Mouse (Mus musculus): ENCODE results near the gene Gm10300. TPM values are rescaled to one million over a fixed set of nuclear protein-coding genes. Genes with fewer than 3 reads are reported as not detected.

Gene Gm10300
- total RNA-seq (2021), result under 1 TPM; 0.15 to 0.55 TPM
- long read RNA-seq, experiment 1, partial matches to known transcripts, result 0 of 1 reads
- long read RNA-seq, experiment 1, other reads (novel, unspliced or antisense), result 0 of 1 reads
- long read RNA-seq, experiment 2, partial matches to known transcripts, result 0 of 1 reads
- long read RNA-seq, experiment 2, other reads (novel, unspliced or antisense), result 0 of 1 reads

DNA sequence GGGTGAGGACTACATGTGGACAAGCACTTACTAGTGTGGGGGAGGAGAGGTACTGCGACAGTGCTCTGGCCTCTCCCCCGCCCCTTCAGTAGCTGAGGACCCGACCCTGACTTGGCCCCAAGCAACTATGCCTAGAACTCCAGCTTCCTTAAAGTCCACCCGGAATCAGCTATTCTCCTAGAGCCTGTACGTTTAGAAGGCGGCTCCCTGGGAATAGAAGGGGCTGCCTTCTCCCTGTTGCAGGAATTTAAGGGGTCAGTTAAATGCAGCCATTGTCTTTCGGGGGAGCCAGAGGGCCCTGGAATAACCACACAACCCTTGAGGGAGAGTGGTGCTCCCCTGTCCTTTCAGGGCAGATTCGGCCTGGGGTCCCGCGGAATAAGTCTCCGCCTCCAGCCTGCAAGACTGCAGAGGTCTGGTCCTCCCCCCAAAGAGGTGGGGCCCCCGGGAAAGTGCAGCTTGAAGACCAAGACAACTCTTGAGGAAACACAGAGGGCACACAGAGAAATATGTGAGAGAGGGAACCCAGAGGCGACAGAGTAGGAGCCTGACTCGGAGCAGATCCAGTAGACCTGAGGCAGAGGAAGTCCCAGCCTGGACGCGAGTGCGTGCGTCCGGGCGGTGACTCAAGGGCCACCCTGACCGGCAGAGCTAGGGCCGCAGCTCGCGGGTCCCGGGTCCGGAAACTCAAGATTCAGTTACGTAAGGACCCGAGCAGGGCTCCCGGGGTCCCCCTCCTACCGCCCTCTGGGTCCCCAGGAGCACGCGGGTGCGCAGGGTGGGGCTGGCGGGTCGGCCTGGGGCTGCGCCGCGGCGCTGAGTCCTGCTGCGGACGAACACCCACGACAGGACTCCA lies at the start of gene Gm10300:
Gm10300 (plus strand) TSS at position 621 of the 856 bp plus-strand sequence.
- peak; percentile 72 for DNase-seq

DNA sequence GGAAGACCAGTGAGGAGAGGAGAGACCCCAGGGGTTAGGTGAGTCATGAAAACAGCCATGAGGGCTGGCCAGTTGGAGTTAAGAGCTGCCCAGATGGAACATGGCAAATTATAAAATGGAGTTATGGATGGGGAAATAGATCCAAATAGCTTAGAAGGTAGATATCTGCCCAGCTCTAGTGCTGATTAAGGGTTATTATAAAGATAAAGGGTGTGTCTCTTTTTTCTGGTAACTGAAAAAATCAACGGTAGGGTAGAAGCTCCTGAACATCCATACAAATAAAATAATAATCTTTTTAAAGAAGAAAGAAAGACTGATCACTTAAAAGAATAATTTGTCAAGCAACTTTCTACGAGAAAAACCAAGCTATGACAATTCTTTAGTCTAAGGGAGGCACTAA lies 49.2 kb upstream of the Gm10300 start:
- DNase-seq, result no peak

DNA sequence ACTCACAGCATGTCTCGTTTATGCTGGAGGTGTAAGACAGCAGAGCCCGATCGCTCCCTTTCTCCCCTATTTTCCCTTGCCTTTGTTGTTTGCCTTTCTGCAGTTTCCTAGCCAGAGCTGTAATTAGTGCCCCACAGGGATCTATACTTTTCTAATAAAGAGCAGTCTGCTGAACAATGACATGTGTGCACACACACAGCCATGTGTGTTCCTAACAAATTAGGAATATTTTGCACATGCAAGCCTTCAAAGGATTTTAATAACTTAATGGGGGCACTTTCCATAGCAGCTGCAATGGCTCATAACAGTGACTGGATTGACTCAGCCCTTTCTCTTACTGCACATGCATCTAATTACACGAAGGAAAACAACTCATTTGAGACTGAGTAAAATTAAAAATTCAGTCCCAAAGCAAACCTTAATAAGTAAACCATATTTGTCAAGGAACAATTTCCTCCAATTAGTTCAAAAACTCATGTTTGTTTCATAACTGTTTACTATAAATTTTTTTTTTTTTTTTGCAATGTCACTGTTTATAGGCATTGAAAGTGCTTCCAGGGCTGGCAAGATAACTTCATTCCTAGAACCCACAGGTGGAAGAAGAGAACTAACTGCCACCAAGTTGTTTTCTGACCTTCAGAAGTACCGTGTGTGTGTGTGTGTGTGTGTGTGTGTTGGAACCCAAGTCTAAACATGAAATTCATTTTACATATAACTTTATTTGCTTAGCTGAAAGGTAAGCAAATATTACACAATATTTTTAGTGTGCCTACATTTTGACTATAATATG lies 48.6 kb upstream of the Gm10300 start:
- no peak for DNase-seq

DNA sequence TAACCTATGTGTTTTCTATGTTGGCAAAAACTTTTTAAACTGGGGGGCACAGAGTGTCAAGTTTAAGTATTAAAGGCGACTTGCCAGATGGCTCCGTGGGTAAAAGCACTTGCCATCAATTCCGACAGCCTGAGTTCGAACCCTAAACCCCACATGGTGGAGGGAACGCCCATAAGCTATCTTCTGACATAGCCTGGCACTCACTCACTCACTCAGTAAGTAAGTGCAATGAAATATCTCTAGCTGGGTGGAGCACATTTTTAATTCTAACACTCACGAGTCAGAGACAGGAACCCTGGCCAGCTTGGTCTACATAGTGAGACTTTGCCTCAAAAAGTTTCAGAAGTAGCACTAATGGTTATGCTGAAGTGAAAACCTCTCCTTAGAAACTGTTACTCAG lies 47.3 kb upstream of the Gm10300 start:
- no peak for DNase-seq

DNA sequence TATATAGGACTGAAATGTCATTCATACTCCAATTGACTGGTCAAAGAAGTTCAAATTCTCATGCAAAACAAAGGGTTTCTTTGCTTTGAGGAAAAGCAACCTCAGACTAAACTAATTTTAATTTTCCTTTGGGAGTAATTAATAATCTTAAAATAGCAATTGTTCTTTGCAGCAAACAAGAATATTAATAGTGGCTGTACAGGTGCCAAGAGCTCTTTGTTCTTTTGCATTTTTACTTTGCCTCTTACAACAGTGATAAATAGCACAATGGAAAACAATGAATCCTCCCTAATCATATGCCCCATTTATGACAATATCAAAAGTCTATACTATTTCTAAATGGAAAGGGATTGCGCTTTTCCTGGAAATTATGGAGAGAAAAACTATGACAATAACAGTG lies 46.7 kb upstream of the Gm10300 start:
- DNase-seq, result no peak

DNA sequence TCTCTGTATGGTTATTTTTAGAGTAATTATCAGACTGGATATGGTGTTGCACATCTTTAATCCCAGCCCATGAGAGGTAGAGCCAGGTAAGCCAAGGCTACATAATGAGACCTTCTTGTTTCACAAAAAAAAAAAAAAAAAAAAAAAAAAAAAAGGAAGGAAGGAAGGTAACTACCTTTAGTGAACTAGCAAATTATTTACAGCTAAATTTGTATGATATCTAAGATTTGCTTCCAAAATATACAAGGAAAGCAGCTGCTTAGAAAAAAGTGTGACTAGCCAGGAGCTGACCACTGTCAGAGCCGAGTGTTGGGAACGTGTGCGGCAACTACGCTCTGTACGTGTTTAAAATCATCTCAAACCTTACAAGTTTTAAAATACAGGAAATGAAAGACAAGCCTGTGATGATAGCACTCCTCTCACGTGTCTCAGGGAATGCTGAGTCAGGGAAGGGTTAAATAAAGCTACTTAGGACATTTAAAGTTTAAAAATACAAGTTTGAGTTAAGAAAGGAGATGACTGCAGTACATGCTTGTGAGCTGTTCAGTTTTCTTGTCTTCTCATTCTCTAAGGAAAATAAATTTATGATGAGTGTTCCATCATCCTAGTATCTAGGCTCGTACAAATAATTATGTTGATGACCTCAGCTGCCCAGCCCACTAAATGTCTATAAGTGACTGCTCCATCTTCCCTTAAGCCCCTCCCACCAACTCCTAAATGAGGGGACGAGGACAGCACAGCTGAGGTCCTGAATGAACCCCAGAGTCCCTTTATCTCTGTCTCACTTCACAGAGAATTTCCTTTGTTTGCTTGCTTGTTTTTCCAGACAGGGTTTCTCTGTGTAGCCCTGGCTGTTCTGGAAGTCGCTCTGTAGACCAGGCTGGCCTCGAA lies 44.4 kb upstream of the Gm10300 start:
- DNase-seq, result no peak

DNA sequence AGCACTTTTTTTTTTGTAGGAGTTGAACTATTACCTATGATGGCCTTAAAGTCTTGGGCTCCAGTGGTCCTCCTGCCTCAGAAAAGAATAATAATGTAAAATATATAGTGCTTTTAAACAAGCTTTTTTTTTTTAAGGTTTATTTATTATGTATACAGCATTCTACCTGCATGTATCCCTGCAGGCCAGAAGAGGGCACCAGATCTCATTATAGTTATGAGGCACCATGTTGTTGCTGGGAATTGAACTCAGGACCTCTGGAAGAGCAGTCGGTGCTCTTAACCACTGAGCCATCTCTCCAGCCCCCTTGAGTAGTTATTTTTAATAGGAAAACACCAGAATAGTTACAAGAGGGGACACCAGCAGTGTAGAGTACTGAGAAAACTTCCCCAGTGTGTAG lies 41.3 kb upstream of the Gm10300 start:
- DNase-seq, result no peak

DNA sequence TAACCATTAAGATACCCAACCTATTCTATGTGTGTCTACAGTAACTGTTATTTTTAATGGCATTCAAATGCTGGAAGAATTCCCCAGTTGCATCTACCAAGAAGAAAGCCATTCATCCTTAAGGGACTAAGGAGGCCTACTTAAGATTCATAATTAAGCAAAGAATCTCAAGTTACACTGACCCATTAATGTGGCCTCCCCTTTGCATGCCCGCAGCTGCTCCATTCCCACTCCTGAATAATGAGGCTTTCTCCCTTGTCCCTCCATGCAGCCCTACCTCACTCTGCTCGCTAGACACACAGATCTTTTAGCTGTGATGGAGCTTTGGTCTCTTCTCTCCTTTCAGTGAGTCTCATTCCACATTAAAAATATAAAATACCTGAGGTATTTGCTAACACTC lies 40.3 kb upstream of the Gm10300 start:
- DNase-seq, result no peak

DNA sequence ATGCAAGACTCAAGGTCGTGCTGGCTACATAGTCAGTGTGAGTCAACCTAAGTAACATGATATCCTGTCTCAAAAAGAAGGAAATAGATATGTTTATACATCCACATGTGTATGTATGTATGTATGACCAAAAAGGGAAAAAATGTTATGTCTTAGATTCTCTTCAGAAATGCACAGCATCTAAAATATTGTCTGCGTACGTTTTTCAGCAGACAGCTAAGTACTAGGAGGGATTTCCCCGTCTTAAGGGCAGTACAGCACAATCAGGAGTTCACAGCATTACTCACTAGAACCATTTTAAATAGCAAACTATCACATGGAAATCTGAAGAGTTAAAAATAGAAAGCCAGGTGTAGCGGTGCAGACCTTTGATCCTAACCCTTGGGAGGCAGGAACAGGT lies 37.4 kb upstream of the Gm10300 start:
- no peak for DNase-seq

DNA sequence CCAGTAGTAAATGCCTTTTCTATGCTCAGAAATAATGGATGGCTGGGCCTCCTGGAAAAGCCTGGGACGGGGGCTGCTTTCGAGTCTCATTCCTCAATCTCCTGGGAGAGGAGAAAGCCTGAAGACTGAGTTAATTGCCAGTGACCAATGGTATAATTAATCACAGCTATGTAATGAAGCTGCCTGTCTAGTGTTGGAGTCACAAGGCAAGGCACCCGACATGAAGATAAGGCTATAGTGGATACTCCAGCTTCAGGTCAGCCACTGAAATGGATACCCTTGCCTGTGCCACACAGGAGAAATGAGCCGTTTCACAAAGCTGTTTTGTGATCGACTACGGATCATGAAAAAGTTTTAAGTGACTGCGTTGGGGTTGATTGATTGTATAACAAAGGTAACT lies 36.5 kb upstream of the Gm10300 start:
- DNase-seq, result no peak

DNA sequence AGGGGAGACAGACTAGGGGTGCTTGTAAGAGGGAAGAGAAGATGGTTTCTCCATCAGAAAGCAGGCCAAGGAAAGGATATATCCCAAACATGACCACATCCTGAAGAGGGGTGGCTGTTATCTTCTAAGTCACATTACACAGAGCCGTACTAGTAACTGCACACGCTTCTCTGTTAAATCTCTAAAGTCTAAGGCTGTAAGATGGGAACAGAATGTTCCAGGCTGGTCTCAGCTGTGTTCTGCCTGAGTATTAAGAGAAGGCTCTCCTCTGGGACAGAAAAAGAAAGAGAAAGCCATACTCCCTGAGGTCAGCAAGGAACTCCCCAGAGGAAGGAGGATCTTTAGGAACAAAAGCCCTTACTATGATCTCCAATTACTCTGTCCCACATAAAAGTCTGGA lies 35.7 kb upstream of the Gm10300 start:
- no peak for DNase-seq

DNA sequence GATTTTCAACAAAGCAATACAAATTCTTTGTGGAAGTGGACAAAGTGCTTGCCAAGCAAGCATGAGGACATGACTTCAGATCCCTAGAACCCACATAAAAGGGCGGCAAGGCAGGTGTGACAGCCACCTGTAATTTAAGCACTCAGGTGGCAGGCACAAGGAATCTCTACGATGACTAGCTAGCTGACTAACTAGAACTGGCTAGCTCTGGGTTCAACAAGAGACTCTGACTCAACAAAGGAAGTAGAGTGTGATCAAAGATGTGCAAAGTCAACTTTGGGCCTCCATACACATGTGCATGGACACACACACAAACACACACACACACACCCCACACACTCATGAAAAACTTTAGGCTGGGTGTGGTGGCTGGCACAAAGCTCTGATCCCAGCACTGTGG lies 35.0 kb upstream of the Gm10300 start:
- no peak for DNase-seq

DNA sequence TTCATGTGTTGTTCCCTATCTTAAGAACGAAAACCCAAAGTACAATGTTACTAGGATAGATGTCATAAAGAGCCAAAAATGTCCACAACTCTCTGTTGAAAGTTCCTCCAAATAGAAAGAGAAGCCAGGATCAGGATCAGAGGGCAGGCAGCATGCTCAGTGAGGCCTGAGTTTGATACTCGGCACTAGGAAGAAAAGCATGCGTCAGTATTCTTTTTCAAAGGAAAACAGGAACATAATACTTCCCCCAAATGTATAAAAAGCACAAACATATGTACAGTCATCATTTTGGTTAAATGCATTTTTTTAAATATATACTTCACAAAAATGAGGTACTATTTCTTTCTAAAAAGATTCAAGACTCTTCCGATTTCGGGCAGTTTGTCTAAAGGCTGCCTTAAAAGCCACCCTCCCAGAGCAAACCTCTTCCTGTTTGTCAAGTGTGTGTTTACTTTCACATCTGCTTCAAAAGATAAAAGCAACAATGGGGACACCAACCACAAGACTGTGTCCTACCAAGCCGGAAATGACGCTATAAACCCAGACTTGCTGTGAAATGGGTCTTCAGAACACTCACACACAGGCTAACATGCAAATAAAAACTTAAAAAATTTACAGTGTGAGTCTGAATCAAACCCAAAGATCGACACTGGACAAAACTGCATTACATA lies 34.4 kb upstream of the Gm10300 start:
- DNase-seq, result no peak

DNA sequence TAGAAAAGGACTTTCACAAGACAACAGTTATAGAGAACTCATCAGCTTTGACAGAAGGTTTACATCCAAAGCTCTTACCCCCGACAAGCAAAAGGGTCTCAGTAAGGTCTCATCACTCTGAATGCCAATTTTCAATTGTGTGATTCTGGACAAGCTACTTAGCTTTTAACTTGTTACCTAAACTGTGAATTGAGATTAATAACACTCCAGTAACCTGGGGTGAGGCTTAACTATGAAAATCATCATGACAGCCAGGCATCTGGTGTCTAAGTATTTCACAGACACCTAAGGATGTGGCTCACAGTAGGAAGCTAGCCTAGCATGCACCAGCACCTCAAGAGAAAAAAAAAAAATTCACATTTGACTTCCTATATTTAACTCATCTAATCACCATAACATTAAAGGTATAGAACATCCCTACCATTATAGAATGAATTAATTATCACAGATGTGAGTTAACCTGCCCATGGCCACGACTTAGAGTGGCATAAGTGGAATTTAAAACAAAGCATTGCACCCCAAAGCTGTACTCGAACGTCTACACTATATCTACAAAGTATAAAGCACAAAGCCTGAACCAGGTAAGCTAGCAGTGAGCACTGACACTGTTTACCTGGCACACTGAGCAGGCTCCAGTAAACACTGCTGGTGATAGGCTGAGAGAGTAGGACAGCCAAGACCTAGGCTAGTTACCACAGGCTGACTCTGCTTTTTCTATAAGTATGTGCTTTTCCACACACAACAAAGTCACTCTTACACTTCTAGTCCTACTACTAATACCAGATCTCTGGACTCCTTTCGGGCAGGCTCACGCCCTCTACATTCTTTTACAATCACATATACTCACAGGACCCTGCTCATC lies 32.8 kb upstream of the Gm10300 start:
- DNase-seq, result no peak

DNA sequence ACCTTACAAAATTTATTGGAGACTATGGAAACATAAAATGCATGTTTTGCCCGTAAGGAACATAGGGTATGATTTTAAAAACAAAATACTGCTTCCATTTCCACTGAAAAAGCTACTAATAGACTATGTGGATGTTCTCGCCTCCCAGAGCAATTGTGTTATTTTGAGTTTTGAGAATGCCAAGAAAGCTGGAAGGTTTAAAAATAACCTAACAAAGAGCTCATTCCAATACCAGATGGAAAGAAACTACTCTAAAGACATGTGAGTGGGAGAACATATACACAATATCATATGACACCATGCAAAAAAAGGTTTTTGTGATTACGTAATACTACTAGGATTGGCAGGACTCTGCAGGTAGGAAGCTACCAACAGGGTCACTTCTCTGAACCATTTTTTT lies 30.8 kb upstream of the Gm10300 start:
- DNase-seq, result no peak

DNA sequence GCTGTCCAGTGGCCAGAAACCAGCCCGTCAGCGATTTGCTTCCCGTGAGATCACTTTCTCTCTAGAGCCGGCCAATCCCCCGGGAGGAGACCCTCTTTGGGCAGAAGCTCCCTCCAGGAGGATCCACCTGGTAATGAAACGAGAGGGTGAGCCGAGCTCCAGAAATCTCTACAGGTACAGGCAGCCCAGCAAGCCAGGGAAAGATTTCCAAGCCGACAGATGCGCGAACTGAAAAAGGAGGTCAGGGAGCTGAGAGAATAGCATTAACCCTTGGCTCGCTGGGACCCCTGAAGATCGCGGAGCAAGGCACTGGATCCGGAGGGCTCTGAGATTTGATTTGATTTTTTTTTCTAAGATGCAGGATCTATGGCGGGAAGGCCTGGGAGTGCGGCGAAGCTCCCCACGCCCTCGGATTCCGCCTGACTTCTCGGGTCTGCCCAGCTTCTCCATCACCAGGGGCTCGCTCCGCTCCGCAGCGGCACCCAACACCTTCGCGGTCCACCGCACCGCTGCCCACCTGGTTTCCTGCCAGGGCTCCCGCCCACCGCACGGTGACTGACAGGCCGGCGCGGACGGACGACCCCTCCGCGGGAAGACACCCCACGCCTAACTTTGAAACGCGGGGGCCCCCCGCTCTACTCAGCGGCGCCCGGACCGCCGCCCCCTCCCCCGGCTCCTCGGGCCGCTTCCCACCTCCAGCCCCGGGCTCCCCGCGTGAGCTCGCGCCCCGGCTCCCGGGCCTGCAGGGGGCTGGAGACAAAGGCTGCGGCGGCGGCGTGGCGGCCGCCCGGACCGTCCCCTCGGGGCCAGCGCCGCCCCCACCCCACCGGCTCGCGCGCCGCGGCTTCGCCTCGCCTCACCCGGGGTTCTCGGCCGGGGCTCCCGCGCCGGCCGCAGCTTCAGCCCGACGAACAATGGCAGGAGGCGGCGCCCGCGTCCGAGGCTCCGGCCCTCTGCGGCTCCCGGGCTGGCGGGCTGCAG lies 26.2 kb upstream of the Gm10300 start:
- DNase-seq, result peak; percentile 41

DNA sequence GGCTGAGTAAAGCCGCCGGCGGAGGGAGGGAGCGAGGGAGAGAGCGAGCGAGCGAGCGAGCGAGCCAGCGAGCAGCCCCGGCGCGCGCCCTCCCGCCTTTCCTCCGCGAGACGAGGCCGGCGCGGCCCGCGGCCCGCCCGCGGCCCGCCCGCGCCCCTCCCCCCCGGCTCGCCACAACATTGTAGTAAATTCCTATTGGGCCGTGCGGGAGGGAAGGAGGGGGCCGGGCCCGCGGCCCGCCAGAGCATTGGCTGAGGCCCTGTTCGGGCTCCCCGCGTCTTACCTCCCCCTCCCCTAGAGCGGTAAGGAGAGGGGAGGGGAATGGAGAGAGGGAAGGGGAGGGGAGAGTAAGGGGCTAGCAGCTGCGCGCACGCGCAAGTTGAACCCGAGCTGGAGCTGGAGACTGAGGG lies 25.5 kb upstream of the Gm10300 start:
- peak; percentile 93 for DNase-seq

DNA sequence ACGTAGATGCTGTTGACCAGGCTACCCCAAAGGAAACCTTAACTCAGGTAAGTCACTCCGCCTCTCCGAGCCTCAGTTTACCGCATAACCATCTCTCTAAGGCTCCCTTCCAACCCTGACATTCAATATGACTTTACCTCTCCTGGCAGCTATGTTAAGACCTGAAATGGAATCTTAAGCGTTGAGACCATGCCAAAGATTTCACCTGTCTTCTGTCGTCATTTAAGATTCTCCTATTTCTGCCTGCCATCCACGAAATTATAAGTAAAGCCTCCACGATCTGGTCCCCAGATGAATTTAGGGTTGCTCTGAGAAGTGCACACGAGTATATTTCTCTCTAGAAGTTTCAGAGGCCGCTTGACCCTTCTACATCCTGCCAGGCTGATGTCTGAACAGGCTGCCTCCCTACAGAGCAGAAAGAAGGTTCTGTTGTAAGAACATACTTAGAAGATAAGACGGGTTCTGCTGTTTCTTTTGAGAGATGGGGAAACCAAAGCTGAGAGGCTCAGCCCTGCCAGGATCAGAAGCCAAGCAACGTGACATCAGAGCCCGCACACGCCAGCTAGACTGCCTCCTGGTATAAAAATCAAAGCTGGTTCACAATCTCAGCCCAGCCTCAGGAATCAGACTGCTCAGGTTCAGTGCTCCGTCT lies 24.8 kb upstream of the Gm10300 start:
- DNase-seq, result no peak

All from adrenal gland, postnatal 10 days (tissue).